In the genomic region with DNA sequence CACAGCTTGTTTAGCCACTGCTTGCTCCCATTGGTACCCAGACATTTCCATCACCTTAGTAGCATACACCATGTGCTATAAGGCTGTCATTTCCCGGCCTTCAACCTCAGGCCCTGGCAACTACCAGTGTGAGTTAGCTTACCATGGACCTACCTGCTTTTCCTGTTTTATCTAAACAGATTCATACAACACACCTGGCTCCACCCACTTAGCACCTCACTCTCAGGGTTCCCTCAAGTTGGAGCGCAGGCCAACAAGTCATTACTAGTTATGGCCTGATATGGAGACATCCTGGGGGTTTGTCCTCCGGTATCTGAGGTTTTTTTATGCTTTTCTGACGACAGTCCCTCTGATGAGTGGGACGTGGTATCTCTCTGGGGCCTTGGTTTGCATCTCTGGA, we compare ENCODE assay signal across 25 mouse cellular contexts. TPM values are rescaled to one million over a fixed set of nuclear protein-coding genes. Genes with fewer than 3 reads are reported as not detected.
DNase-seq lines count a peak whose midpoint lies in the region; ATAC-seq and TF ChIP-seq lines count a peak whose summit lies in the region.
"Had no signal": no experiment of that assay in that cellular context is flagged by ENCODE, and none has a peak within 500 bp of the region (broad histone marks: within the 10 kb centered on the region; RNA-seq: fewer than 3 reads in every experiment).

No protein-coding gene starts in this region.

- peaks cover 23% of the 10 kb centered on the region for H3K4me1 ChIP-seq in heart, adult 2 months (ENCODE audit: control insufficient read depth, insufficient read depth, low read length)
- peaks cover 95% of the 10 kb centered on the region for H3K4me1 ChIP-seq in megakaryocyte, embryonic 14.5 days
- H3K4me1 ChIP-seq in bone marrow macrophage, adult 2 months (ENCODE audit: control insufficient read depth, insufficient read depth, low read length), result peaks cover 77% of the 10 kb centered on the region
- H3K4me1 ChIP-seq in stomach, embryonic 16.5 days (ENCODE audit: control insufficient read depth, insufficient read depth, low read length), result peaks cover 23% of the 10 kb centered on the region
- H3K4me1 ChIP-seq in midbrain, embryonic 13.5 days (replicated peaks), result peaks cover 9% of the 10 kb centered on the region

- TF ChIP-seq POLR2A in heart, adult 2 months (IDR thresholded peaks at IDR 0.05; ENCODE audit: insufficient read depth, low read depth, low read length), result no peak
- no peak for TF ChIP-seq POLR2A in bone marrow macrophage, adult 2 months (IDR thresholded peaks at IDR 0.05; ENCODE audit: borderline replicate concordance, low read depth, low read length)

- no peak for DNase-seq in heart, adult 2 months
- DNase-seq in heart, adult 11 months, result no peak
- DNase-seq: adrenal gland, postnatal 25 days; cerebellum, adult 18-20 months; cerebellum, postnatal 14 days; heart, postnatal 4 days; kidney, postnatal 14 days; layer of hippocampus, adult 9-11 months; midbrain, embryonic 14.5 days; right cerebral cortex, postnatal 25 days; thymus, adult 18-20 months; thymus, postnatal 25 days had no signal

- no peak for TF ChIP-seq CTCF in heart, adult 2 months (IDR thresholded peaks at IDR 0.05)
- TF ChIP-seq CTCF in bone marrow macrophage, adult 2 months (IDR thresholded peaks at IDR 0.05; ENCODE audit: low read depth, low read length), result no peak

- peaks cover 3% of the 10 kb centered on the region; the same call in 1 of the 2 replicates for H3K36me3 ChIP-seq in heart, adult 2 months (ENCODE audit: control insufficient read depth, insufficient read depth, low read length)
- peaks cover 73% of the 10 kb centered on the region for H3K36me3 ChIP-seq in megakaryocyte, embryonic 14.5 days (replicated peaks; ENCODE audit: low read length)
- no peaks in the 10 kb centered on the region for H3K36me3 ChIP-seq in stomach, embryonic 16.5 days (ENCODE audit: control insufficient read depth, insufficient read depth, low read length)
- H3K36me3 ChIP-seq in midbrain, embryonic 13.5 days, result no peaks in the 10 kb centered on the region
- H3K36me3 ChIP-seq: forebrain, embryonic 10.5 days; forebrain, embryonic 15.5 days; heart, embryonic 10.5 days; lung, embryonic 15.5 days; stomach, embryonic 15.5 days had no signal

- H3K27me3 ChIP-seq in heart, adult 2 months (ENCODE audit: control insufficient read depth, insufficient read depth, low read length), result no peaks in the 10 kb centered on the region
- no peaks in the 10 kb centered on the region for H3K27me3 ChIP-seq in megakaryocyte, embryonic 14.5 days (replicated peaks)
- no peaks in the 10 kb centered on the region for H3K27me3 ChIP-seq in stomach, embryonic 16.5 days (ENCODE audit: control insufficient read depth, insufficient read depth, low read length)
- no peaks in the 10 kb centered on the region for H3K27me3 ChIP-seq in midbrain, embryonic 13.5 days
- H3K27me3 ChIP-seq: forebrain, embryonic 15.5 days; lung, embryonic 15.5 days; stomach, embryonic 15.5 days had no signal

- H3K4me2 ChIP-seq in stomach, embryonic 16.5 days (ENCODE audit: low read depth, low read length), result no peak overlapping the region
- H3K4me2 ChIP-seq in midbrain, embryonic 13.5 days (replicated peaks), result no peak overlapping the region
- H3K4me2 ChIP-seq: forebrain, embryonic 15.5 days; hindbrain, embryonic 14.5 days; lung, embryonic 15.5 days; stomach, embryonic 15.5 days had no signal

- peaks cover 1% of the 10 kb centered on the region; the same call in 1 of the 2 replicates for H3K79me2 ChIP-seq in heart, adult 2 months (replicated peaks; ENCODE audit: control insufficient read depth, insufficient read depth, low read length)

- intact Hi-C loops in heart, adult 2 months (cut with DNase I), result no loop called here

- no peak overlapping the region for H3K4me3 ChIP-seq in heart, adult 2 months
- peak overlapping the region; percentile 34 for H3K4me3 ChIP-seq in megakaryocyte, embryonic 14.5 days (replicated peaks)
- no peak overlapping the region for H3K4me3 ChIP-seq in bone marrow macrophage, adult 2 months (ENCODE audit: insufficient read depth, low read length)
- no peak overlapping the region for H3K4me3 ChIP-seq in stomach, embryonic 16.5 days (replicated peaks; ENCODE audit: low read length)
- no peak overlapping the region for H3K4me3 ChIP-seq in midbrain, embryonic 13.5 days (replicated peaks)
- H3K4me3 ChIP-seq: forebrain, embryonic 10.5 days; forebrain, embryonic 15.5 days; heart, embryonic 10.5 days; lung, embryonic 15.5 days; stomach, embryonic 15.5 days had no signal

- no peak for TF ChIP-seq EP300 in heart, adult 2 months (IDR thresholded peaks at IDR 0.05; ENCODE audit: insufficient read depth, low read depth, low read length)

- no peak overlapping the region for H3K9ac ChIP-seq in heart, adult 2 months (ENCODE audit: low read depth, low read length)
- no peak overlapping the region for H3K9ac ChIP-seq in stomach, embryonic 16.5 days (ENCODE audit: low read length)
- no peak overlapping the region for H3K9ac ChIP-seq in midbrain, embryonic 13.5 days (replicated peaks)
- H3K9ac ChIP-seq: forebrain, embryonic 15.5 days; hindbrain, embryonic 14.5 days; lung, embryonic 15.5 days; stomach, embryonic 15.5 days had no signal

- peak overlapping the region; percentile 65 for H3K27ac ChIP-seq in heart, adult 2 months
- peak overlapping the region; percentile 86 for H3K27ac ChIP-seq in bone marrow macrophage, adult 2 months (ENCODE audit: insufficient read depth, low read depth, low read length)
- H3K27ac ChIP-seq in stomach, embryonic 16.5 days (ENCODE audit: low read length), result peak overlapping the region; percentile 35; the same call in 1 of the 2 replicates
- H3K27ac ChIP-seq in midbrain, embryonic 13.5 days, result no peak overlapping the region
- H3K27ac ChIP-seq: forebrain, embryonic 10.5 days; forebrain, embryonic 15.5 days; hindbrain, embryonic 14.5 days had no signal

- 90% methylated on average over 5 of the region's 5 CpGs for WGBS in heart, adult 2 months
- 75% methylated on average over 5 of the region's 5 CpGs for WGBS in stomach, embryonic 16.5 days
- 90% methylated on average over 5 of the region's 5 CpGs for WGBS in midbrain, embryonic 13.5 days

- ATAC-seq in megakaryocyte, adult 5-6 weeks (ENCODE audit: poor library complexity, severe bottlenecking), result no peak
- no peak for ATAC-seq in stomach, embryonic 16.5 days (ENCODE audit: insufficient read depth, low FRiP score)
- no peak for ATAC-seq in midbrain, embryonic 13.5 days
- ATAC-seq: CD4-positive, CD25-positive, alpha-beta regulatory T cell, adult 4 months; forebrain, embryonic 15.5 days; intestine, postnatal 0 days had no signal

- no peaks in the 10 kb centered on the region for H3K9me3 ChIP-seq in megakaryocyte, embryonic 14.5 days
- no peaks in the 10 kb centered on the region for H3K9me3 ChIP-seq in stomach, embryonic 16.5 days (replicated peaks; ENCODE audit: control insufficient read depth, low read length)
- no peaks in the 10 kb centered on the region for H3K9me3 ChIP-seq in midbrain, embryonic 13.5 days
- H3K9me3 ChIP-seq: forebrain, embryonic 10.5 days; forebrain, embryonic 15.5 days; heart, embryonic 10.5 days; lung, embryonic 15.5 days; stomach, embryonic 15.5 days had no signal

RNA-seq across cellular contexts. Expression of a gene that starts 18.3 kb away (rescaled TPM):
- total RNA-seq in heart, adult 2 months (2021), result 10 to 100 TPM; 49.0 to 53.6 TPM
- polyA plus RNA-seq in heart, adult 2 months (2012; rRNA removed), result 40.3 and 46.1 TPM in 2 replicates
- polyA plus RNA-seq in megakaryocyte, embryonic 14.5 days (2012; ENCODE audit: insufficient read depth, low replicate concordance), result 44.7 and 52.5 TPM in 2 replicates
- total RNA-seq in megakaryocyte, adult 5-6 weeks (2015), result 62.0 and 64.1 TPM in 2 replicates
- 39.0 and 48.7 TPM in 2 replicates for total RNA-seq in megakaryocyte, adult 5-6 weeks (2017)
- polyA plus RNA-seq in bone marrow macrophage, adult 2 months (2012; ENCODE audit: insufficient read depth, insufficient read length, missing spikeins), result 255 and 258 TPM in 2 replicates
- polyA plus RNA-seq in stomach, embryonic 16.5 days (2015; fragmentation: Nextera tagmentation; extraction: Ambion mirVana), result 34.6 and 36.8 TPM in 2 replicates
- polyA plus RNA-seq in midbrain, embryonic 13.5 days (2015; fragmentation: Nextera tagmentation; extraction: Ambion mirVana), result 14.9 and 16.9 TPM in 2 replicates

RNA-seq across cellular contexts. Expression of a gene that starts 28.6 kb away (rescaled TPM):
- total RNA-seq in heart, adult 2 months (2021), result 10 to 100 TPM; 29.0 to 30.9 TPM
- polyA plus RNA-seq in heart, adult 2 months (2012; rRNA removed), result 16.0 and 32.3 TPM in 2 replicates
- polyA plus RNA-seq in megakaryocyte, embryonic 14.5 days (2012; ENCODE audit: insufficient read depth, low replicate concordance), result 5.0 and 11.9 TPM in 2 replicates
- total RNA-seq in megakaryocyte, adult 5-6 weeks (2015), result 22.1 and 22.2 TPM in 2 replicates
- 29.2 and 32.1 TPM in 2 replicates for total RNA-seq in megakaryocyte, adult 5-6 weeks (2017)
- polyA plus RNA-seq in bone marrow macrophage, adult 2 months (2012; ENCODE audit: insufficient read depth, insufficient read length, missing spikeins), result 66.1 and 80.8 TPM in 2 replicates
- polyA plus RNA-seq in stomach, embryonic 16.5 days (2015; fragmentation: Nextera tagmentation; extraction: Ambion mirVana), result 34.8 and 39.3 TPM in 2 replicates
- polyA plus RNA-seq in midbrain, embryonic 13.5 days (2015; fragmentation: Nextera tagmentation; extraction: Ambion mirVana), result 37.5 and 40.0 TPM in 2 replicates
